Mouse (Mus musculus) C2C12 (cell line): Measurements from ENCODE around the gene Shank1.

ENCODE experiments used
- CTCF ChIP-seq: IDR thresholded peaks from one replicate; pipeline ENCODE4 v1.5.1; 2011; ENCODE audit not compliant: control insufficient read depth, insufficient read depth, insufficient read length
- FOSL1 ChIP-seq: IDR thresholded peaks from one replicate; pipeline ENCODE4 v1.8.0; 2011; ENCODE audit warnings: mild to moderate bottlenecking, low read length; ENCODE audit not compliant: poor library complexity, insufficient read depth, severe bottlenecking
- MAX ChIP-seq: IDR thresholded peaks from one replicate; pipeline ENCODE4 v1.6.1; 2011; ENCODE audit warnings: mild to moderate bottlenecking, control low read depth
- MYOD1 ChIP-seq: IDR thresholded peaks from one replicate; pipeline ENCODE4 v1.6.1; 2011; ENCODE audit warnings: low read depth; ENCODE audit not compliant: control insufficient read depth, insufficient read length
- MYOG ChIP-seq: IDR thresholded peaks from one replicate; pipeline ENCODE4 v1.6.1; 2011; ENCODE audit not compliant: control insufficient read depth, insufficient read length; ENCODE audit errors: extremely low read depth
- USF1 ChIP-seq: IDR thresholded peaks from one replicate; pipeline ENCODE4 v1.6.1; 2011; ENCODE audit warnings: low read depth, mild to moderate bottlenecking, control low read depth, moderate library complexity

DNA sequence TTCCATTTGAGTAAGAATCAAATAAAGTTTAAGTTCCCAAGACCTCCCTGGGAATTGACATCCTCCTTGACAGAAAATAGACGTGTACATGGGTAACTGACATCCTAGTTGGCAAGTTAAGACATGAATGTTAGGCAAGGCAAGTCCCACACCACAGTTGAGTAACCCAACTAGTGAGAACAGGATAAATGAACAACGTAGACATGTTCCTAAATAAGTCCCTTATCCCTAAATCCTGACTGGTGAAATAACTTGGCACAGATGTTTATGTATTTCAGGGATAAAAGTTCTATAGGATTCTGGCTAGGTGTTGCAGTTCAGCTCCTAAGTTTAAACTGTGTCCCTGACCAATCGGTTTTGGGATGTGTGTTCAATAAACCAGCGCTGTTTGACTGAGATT, 19.1 kb upstream of the Shank1 start:
- no peak for TF ChIP-seq MYOD1
- no peak for TF ChIP-seq MYOG
- TF ChIP-seq CTCF = no peak
- no peak for TF ChIP-seq MAX
- TF ChIP-seq FOSL1 = no peak
- no peak for TF ChIP-seq USF1
